Mouse (Mus musculus) c-Kit-positive CD71-positive TER-119-negative erythroid progenitor cells, embryonic 14.5 days (primary cell): ENCODE measurements at regions not wholly inside any gene's neighbourhood (a gene's known extent, or its start where the extent isn't known, plus 50 kb on each side); places are given as distances from the start of the nearest gene placed in this dataset.
"Not testable (repeated sequence)": the region's sequence is repeated elsewhere in the genome, so short reads cannot be mapped to it uniquely, and the experiment has no call there.

ENCODE experiments used
- DNase-seq: peaks from one replicate; pipeline ENCODE4 v3.0.0-alpha.2; 2013; ENCODE audit warnings: low read depth

DNA sequence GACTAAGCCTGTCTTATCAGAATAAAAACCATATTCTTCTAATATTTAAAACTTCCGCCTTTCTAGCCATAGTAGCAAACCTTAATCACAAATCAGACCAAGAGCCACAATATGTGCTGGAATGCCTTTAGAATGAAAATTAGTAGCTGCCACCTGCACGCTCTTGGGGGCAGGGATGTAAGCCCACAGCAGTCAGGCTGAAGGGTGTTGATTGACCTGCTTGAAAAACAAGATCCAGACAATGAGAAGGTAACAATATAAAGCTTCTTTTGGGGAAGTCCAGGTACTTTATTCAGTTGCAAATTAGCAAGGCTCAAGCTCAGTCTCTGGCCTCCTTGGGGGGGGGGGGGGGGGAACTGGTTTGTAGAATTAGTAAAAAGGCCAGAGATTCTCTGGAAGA, 222.3 kb upstream of the Ell2 start:
- DNase-seq: not testable (repeated sequence)

DNA sequence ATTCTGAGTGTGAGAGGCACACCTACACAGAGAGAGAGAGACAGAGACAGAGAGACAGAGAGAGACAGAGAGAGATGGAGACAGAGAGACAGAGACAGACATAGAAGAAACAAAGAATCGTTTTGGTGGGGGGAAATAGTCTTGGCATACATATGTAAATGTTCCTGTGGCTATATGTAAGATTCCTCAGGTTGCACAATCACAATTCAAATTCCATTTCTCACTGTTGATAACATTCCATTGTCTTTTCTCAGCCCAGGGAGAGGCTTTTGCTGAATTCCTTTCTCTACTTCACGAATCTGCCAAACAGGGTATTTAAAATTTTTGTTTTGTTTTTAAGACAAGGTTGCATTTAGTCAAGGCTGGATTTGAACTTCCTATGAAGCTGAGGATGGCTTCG, 205.0 kb upstream of the Ell2 start:
- DNase-seq: no peak

DNA sequence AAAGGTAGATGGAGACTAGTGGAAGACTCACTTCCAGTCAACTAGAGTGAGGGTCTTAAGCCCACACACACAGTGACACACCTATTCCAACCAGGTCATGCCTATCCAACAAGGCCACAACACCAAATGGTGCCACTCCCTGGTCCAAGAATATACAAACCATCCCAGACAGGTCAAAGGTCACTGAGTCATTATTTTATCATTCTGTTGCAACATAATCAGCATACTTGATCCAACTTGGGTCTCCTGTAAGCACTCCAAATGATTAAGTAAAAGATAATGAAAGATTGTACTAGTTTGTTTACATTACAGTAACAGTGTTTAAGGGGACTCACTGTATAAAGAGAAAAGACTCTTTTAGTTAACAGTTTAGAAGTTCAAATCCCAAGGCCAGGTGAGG, 203.2 kb upstream of the Ell2 start:
- DNase-seq: no peak

DNA sequence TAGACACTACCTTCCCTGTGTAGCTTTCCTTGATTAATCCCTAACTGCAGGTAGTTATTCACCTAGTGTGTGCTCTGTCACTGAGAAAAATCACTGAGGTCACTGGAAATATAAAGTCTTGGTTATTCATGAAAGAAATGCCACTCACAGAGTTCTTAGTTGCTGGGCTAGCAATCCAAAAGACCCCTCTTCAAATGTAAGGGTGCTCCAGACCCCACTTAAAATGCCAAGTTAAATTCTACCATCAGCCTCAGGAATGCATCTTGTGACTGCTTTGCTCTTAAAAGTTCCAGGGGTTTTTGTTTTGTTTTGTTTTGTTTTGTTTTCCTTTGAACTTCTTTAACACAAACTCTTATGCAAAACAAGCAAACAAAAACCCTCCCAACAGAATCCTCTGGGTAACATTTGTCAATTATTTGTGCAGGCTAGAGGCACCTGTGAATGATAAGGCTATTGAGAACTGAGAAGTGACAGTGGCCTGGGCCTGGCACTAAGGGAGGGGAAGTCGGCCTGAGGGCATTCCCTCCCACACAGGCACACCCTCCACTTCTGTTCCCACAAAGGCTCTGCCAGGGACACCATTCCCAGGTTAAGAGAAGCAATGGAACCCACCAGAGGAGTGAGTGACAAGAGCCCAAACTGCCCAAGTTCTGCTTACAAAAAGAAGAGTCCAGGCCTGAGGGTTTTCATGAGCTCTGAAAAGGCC, 192.1 kb upstream of the Ell2 start:
- no peak for DNase-seq

DNA sequence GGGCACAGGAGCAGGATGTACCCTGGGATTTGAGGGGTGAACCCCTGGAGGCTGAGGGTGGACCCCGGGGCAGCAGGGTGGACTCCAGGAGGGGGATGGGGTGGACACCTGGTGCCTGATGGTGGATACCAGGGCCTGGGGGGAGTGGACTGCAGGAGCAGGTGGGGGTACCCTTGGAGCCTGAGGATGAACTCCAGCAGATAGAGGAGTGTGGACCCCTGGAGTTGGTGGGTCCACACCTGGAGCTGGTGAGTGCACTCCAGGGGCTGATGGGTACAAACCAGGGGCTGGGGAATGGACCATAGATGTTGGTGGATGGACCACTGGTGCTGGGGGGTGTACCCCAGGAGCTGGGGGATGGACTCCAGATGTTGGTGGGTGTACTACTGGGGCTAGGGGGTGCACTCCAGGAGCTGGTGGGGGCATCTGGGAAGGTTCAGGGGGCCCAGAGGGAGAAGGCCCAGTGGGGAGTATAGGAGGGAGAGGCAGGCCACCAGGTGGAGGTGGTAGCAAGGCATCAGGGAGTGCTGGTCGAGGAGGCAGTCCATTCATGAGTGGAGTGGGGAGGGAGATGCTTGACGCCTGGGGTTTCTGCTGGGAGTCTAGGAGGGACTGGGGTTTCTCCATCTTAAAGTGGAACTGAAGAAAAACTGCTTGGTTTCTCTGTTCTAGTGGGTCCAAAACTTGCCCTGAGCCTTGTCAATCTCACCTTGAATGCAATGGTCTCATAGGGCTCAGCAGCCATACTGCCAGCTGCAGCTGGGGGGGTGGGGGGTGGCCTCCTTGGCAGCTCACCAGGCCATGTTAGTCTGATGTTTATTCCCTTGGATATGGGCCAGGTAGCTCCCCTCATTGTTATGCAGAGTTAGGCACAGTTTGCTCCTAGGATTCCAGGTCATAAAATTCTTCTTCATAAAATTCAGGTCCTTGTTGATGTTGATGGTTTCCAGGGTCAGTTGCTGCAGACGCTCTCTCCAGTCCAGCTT, 183.0 kb upstream of the Ell2 start:
- no peak for DNase-seq

DNA sequence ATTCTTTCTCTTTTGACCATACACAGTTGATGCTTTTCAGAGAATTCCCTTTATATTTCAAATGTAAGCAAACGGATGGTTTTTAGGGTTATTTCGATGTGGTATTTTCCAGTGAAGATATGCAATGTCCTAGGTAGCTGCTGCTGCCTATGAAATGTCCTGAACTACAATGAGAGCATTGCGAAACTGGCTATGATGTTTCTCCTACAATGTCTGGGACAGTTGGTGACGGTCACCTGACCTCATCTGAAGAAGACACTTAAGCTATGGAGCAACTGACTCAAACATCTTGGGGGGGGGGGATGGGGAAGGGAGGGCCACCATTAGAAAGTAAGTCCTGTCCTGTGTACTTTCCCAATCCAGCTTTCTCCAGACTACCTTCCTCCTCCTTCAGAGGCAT, 182.1 kb upstream of the Ell2 start:
- DNase-seq: no peak

DNA sequence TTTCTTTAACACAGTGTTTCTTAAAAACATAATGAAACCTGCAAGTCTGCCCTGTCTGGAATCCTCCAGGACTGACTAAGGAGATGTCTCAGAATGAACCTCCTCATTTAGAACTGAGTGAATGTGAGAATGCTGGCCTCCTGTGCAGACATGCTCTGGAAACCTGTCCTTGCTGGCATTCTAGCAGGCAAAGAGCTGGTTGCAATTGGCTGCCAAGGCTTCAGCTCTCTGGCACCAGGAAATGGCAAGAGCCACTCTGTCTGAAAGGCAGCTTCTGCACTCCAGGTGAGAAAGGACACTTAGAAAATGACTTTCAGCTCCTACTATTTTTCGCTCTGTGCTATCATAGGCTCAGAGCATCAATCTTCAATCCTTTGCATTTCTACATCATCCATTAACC, 175.0 kb upstream of the Ell2 start:
- DNase-seq: no peak

DNA sequence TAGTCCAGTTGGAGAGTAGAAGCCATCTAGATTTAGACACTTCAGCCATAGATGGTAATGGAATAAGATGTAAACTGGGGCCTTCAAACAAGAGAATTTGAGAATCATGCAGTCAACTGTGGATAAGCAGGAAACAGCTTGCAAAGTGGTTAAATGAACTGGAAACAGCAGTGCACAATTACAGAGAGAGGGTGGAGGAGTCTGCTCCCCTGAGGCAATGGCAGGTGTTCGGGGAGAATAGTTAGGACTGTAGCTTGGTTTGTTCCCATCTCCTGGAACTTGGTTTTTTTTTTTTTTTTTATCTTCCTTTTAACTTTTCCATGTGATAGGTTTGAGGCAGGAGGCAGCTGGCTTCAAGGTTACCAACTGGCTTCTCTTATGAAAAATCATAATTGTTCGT, 165.1 kb upstream of the Ell2 start:
- DNase-seq: no peak

DNA sequence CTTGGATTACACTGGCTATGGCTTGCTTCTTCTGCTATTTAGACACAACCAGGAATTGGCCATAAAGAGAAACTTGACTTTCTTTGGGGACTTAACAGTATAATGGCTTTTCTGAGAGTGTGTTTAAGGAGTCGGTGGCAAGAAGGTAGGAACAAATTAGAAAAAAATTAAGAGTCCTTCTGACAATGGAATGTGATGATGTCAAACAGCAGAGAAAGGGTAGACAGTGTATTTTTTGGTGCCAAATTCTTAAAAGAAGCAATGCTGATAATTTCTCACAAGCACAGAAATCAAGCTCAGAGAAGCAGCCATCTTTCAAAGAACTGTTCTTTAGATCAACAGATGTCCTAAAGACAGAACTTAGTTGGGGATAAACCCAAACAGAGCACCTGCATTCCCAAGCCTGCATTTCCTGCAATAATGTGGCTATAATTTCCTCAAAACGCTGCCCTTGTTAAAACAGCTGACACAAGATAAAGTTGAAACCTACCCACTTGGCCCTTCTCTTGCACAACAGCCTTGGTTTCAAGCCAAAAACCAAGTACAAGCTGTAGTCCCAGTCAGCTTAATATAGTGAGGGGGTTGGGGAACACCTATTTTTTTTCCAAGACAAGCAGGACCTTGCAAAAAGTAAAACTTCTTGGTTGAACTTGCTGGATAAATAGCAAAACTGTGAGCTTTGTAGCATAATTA, 164.2 kb upstream of the Ell2 start:
- no peak for DNase-seq

DNA sequence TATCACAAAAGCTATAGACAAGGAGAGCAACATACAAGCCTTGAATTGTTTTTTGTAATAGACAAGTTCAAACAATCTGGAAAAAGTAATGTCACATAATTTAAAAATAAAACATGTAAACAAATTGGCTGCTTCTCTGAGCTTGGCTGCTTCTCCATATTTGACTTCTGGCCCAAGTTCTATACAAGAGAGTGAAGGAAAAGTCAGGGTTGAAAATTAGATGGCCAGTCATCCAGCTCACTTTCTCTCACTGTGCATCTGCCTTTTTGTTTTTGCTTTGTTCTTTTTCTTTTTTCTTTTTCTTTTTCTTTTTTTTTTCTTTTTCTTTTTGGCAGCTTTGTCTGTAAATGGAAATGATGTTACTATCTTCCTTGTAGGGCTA, 163.6 kb upstream of the Ell2 start:
- DNase-seq: no peak

DNA sequence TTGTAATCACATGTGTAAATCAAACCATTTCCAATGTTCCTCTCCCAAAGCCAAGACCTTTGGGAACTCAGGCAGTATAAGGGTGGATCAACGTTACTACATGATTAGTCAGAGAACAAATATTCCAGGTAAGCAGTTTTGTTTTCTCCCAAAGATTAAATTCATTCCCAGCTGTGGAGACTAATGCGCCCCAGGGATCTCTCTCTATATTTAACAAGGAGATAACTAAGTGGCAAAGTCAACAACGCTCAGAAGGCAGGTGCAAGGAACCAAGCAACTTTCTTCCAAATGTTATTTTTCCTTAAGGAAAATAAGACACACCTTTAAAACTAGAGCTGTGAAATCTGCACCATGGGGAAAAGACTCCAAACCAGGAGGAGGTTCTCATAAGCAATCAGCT, 163.0 kb upstream of the Ell2 start:
- no peak for DNase-seq

DNA sequence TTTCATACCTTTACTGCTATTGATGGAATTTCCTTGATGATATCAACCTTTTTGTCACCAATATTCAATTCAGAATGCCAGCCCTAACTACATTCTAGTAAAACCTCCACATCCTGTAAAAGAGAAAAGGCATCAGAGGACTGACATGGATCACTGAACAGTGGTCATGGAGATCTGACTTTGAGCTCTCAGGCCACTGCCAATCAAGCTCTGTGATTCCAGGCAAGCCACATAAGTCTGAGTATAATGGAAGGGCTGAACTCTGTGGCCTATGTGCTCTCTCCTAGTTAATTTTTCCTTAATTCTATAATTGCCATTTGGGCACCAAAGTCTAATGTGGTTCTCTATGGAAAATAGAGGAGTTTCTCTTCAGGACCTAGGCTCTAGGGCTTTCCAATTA, 161.8 kb upstream of the Ell2 start:
- DNase-seq: no peak

DNA sequence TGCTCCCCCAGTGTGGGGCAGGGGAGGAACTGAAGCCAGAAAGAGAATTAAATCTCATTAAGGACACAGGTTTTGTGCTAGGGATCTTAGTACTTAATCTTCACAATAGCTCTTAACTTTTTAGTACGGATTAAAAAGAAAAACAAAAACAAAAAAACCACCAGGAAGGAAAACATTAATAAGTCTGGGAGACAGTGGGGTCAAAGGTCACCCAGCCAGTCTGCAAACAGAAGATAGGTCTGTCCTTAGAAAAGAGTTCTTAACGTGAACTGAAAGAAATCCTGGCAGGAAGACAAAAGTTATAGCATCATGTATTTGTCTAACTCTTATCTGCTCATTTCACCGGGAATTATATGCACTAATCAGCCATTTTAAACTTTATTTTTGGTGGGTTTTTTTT, 158.8 kb upstream of the Ell2 start:
- no peak for DNase-seq

DNA sequence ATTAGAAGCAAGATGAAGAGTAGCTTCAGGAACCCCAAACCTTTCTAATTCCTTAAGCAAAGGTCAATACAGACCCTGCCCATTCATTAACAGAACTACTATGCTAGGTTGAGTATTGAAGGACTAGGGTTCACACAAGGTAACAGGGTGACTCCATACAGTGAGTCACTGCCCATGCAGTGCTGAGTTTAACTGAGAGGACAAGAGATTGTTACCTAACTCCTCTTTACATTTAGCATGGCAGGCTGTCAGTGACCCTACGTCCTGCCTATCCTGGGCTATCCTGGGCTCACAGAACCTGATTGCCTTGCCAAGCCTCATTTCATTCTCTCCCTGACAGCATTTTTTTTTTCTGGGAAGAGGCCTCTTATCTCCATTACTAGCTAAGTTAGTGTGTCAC, 127.6 kb upstream of the Ell2 start:
- DNase-seq: no peak

DNA sequence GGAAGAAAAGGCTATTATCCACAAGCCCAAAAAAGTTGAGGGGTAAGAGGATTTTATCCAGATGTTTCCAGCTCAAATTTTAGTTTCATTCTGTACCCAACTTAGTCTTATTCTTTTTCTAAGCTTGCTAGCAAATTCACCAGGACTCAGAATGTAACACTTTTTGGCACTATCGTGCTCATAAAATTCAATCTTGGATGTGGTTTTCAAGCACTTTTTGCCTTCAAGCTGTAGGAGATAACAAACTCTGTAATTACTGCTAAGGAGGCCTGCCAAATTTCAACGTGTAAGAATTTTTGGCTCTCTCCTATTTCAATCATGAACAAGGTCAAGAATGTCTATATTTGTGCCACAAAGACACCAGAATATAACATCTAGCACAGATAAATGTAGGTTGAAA, 115.7 kb upstream of the Ell2 start:
- DNase-seq: no peak

DNA sequence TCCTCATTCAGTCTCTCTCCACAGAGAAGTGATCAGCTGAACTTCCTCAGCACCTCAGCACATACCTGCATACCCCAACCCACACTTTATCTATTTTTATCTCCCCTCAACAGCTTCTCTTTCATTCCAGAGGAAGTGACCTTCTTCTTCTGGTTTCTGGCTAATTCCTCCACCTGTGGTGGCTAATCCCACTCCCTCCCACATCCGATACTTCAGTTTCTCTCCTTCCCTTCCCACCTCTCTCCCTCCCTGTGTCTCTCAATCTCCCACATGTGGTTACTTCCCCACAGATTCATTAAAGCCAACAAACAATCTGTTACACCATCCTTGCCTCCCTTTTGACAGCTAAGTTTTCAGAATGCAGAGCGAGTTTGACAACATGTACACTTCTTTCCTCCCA, 109.7 kb upstream of the Ell2 start:
- DNase-seq: no peak

DNA sequence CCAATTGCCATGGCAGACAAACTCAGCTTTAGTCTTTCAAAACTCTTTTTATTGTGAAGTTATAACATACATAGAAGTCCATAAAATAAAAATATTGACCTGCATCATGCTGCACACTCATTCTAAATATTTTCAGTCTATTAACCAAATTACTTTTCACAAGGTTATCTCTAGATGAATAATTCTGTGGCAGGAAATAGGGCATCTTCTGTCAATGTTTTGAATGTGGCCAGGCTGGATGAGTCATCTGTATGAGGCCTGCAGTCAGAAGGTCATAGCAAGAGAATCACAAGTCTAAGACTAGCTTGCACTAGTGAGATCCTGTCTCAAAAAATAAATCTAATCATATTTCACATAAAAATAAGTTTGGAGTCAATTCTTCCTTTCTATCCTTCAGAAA, 108.4 kb upstream of the Ell2 start:
- no peak for DNase-seq

DNA sequence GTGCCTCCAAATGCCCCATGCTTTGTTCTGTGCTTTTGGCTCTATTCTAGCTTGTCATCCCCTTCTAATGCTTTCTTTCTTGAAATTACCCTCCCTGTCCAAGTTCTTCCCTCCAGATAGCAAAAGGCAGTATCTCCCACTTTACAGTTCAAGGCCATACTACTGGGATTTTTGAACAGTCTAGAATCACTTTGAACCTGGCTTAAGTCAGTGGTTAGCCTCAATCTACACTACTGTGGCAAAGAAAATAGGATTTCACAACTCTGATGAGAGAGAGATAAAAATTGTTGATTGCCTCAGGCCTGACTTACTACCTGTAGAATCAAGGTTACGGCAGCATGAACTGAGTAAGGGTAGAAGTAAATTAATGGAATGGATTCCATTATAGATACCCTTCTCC, 107.9 kb upstream of the Ell2 start:
- no peak for DNase-seq

DNA sequence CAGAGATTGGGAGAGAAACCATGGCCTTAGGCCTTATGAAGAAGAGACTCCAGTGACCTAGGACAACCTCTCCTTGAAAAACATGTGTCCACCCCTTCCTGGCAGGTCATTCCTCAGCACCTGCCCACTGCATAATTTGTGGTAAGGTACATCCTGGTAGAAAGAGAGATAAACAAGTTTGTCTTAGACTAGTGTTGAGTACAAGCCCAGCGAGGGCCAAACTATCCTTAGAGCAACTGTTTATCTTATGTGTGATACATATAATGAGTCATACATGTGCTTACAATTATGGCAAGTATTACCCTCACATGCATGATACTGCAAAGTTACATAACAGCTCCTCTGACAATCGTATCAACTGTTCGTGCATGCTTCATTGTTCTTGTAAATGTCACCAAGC, 83.3 kb upstream of the Ell2 start:
- no peak for DNase-seq

DNA sequence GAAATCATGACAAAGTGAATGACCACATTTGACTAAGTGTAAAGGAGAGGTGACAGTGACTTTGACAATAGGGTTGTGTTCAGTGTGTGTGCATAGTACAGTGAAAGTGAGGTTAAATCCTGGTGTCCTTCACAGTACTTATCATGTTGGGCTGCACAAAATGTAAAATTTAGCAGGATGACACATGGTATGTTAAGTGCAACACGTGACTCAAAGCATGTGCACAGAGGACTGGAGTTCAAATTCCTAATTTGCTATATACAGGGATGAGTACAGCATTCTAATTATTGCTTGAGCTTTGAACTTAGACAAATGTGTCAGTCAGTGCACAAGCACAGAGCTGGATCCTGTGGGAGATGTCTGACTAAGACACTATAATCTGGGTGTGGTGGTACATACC, 79.2 kb upstream of the Ell2 start:
- DNase-seq: no peak

DNA sequence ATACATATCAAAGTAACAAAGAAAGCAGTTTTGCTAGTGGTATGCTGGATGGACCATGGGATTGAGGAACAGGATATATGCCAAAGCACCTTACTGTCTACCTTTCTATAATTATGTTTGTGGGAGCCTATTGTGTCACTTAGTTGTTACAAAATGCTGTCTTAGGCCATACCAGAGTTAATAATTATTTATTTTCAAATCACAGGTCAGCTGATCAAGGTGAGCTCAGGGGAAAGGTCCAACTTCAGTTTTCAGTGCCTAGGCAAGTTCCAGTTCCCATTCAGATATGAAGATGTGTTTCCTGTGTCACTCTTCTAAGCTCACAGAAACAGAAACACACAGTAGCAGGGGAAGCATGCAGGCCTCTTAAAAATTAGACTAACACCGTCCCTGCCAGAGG, 75.5 kb upstream of the Ell2 start:
- no peak for DNase-seq

DNA sequence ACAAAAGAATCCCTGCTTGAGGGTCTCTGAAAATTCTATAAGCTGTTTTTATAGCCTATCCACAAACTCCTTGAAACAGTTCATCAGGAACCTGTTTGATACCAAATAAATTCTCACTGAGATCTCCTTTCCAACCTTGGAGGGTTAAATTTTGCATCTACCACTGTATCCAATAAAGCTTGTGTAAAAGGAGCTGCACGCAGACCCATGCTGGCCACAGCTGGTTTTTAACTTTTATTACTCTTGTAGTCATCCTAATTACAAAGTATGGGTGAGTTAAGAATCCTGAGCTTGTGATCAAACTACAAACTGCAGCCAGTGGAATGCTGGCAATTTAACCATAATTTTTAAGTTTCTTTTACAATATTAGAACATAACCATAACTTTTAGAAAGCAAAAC, 59.0 kb upstream of the Ell2 start:
- no peak for DNase-seq

DNA sequence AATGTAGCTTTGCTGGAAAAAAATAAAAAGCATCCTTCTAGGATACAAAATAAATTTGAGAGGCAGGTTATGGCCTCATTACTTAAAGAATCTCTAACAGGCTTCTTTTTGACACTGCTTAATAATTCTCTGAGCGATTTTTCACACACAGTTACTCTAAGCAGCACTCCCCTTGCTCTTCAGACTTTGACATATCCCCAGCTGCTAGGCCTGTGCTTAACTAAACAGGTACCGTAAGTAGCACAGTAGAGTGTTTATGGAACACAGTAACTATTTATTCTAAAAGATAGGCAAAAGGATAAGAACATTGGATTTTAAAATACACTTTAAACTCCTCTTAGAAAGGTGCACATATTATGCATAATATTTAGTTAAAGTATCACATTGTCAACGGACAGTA, 54.6 kb upstream of the Ell2 start:
- no peak for DNase-seq
